Mouse (Mus musculus) small intestine, adult 2 months (tissue): ENCODE results near the gene Setd2.

Source experiments
- CTCF ChIP-seq: fragments of 200-500 bp; IDR thresholded peaks from 2 replicates; pipeline ENCODE4 v1.5.1; 2012; ENCODE audit warnings: low read depth, mild to moderate bottlenecking, control low read depth, inconsistent platforms, low read length, moderate library complexity, mixed read lengths; ENCODE audit not compliant: insufficient replicate concordance, insufficient read length; ENCODE audit errors: extremely low read depth
- POLR2A ChIP-seq: fragments of 200-500 bp; IDR thresholded peaks from 2 replicates; pipeline ENCODE4 v1.6.1; 2012; ENCODE audit warnings: low read depth, mild to moderate bottlenecking, control low read depth, inconsistent platforms, low read length, moderate library complexity

DNA sequence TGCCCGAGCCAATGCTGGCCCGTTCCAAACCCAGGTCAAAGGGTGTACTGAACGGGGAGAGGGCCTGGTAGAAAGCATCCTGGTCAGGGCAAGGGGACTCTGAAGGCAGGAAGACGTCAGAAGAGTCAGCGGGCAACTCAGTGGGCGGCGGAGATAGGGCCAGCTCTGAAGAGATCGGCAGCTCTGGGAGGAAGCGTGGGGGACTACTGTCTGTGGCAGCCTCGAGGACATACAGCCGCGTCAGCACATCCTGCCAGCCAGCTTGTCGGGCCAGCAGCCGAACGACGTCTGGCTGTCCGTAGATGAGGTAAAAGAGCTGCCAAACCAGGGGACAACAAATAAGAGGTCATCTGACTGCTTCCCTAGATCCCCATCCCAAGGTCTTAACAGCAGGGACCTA, 101.5 kb downstream of the Setd2 start:
- no peak for TF ChIP-seq CTCF
- no peak for TF ChIP-seq POLR2A
